Mouse (Mus musculus): ENCODE measurements at regions not wholly inside any gene's neighbourhood (a gene's known extent, or its start where the extent isn't known, plus 50 kb on each side); places are given as distances from the start of the nearest gene placed in this dataset.

DNA sequence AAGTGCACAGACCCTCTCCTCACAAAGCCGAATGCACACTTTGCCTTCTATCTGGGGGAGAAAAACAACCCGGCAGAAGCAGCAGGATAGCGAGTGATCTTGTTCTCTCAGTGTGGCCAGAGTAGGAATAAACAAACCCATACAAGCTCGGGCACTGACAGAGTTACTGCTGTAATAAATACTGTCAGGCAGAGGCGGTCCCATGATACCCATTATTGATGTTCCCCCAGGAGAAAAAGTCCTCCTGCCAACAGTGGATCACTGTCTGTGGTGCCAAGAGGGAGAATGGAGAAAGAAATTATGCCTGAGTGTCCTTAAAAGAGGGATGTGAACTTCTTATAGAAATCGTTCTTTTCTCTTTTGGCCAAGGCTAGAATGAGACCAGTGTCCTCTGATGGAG, 200.2 kb downstream of the Adra2a start:
- no peak for DNase-seq (ENCODE audit: low read depth, low spot score)

DNA sequence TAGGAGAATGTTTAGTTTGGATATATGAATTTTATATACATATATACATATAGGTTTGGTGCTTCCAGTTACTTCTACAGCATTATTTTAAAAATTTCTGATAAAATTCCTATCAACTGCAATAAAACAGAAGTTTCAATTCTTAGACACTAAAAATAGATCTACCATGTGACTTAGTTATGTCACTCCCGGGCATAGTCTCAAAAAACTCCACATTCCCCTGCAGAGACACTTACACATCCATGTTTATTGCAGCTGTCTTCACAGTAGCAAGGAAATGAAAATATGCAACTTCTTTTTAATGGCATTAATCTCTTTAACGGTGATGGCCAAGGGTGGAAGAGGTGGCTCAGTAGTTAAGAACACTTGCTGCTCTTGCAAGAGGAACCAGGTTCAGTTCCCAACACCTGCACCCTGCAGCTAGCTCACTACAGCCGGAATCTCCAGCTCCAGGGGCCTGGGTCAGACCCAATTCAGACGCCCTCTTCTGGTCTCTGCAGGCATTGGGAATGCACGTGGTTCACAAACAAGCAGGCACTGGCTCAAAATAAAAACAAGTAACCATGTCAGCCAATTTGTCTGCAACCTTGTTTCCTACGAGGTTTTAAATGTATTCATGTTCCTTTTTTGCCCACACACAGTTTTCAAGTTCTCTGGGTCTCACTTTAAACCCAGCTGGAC, 204.4 kb downstream of the Adra2a start:
- DNase-seq (ENCODE audit: low read depth, low spot score) = peak; percentile 51

DNA sequence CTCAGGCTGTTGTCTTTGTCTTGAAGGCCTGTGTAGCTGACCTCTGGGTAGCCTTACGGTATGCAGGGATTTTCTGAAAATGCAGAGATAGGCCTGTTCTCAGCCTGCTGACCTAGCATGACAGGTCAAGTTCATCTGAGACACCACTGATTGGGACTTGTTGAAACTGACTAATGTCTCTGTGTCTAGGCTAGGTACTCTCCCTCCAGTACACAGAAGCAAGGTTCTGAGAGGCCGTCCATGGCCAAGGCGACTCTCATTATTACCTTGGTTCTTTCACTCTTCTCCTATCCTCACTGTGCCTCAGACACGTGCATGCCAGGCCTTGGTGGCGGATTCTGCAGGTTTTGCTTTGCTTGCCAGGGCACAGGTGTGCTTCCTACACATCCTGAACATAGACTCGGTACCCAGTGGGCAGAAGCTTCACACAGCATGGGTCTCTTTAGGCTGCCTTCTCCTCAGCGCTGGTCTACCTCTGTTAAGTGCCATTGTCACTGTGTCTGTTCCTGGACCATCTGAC, 208.3 kb downstream of the Adra2a start:
- no peak for DNase-seq (ENCODE audit: low read depth, low spot score)

DNA sequence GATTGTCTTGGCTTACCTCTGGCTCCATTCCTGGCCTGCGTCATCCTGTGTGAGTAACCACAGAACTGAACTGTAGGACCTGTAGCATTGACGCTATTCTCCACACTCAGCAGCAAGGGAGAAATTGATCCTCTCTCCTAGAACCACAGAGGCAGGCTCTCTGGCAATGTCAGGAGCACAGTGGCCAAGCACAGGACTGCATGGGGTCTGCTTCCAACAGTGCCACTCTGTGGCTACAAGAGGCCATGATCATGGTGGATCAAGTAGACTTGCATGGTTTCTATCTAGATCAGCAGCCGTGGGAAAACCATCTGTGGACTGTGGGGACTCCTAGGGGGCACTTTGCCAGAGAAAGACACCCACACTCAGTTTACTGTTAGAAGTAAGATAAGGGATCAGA, 213.9 kb downstream of the Adra2a start:
- no peak for DNase-seq (ENCODE audit: low read depth, low spot score)

DNA sequence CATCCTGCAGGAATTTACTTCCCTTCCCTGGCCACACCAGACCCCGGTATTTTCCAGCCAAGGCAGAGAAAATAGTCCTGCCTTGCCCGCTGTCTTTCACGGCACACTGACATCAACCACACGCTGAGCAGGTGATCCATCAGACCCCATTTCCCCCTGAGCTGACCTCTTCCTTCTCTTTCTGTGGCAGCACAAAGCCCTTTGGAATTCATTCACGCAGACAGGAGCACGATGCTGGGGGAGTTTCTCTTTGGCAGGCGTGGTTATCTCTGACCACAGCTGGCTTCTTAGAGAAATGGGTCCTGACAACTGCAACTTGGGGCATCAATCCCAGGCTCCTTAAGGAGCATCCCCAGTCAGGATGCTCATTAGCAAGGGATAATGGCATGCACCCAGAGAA, 215.2 kb downstream of the Adra2a start:
- DNase-seq (ENCODE audit: low read depth, low spot score) = no peak

- DNase-seq (ENCODE audit: low read depth, low spot score) = no peak
These were observed 233.4 kb downstream of the Adra2a start for GRCm38 (mm10) chr19:54277368-54277767.

- peak; percentile 19 for DNase-seq (ENCODE audit: low read depth, low spot score)
These were observed 241.5 kb downstream of the Adra2a start for GRCm38 (mm10) chr19:54285481-54285880.

DNA sequence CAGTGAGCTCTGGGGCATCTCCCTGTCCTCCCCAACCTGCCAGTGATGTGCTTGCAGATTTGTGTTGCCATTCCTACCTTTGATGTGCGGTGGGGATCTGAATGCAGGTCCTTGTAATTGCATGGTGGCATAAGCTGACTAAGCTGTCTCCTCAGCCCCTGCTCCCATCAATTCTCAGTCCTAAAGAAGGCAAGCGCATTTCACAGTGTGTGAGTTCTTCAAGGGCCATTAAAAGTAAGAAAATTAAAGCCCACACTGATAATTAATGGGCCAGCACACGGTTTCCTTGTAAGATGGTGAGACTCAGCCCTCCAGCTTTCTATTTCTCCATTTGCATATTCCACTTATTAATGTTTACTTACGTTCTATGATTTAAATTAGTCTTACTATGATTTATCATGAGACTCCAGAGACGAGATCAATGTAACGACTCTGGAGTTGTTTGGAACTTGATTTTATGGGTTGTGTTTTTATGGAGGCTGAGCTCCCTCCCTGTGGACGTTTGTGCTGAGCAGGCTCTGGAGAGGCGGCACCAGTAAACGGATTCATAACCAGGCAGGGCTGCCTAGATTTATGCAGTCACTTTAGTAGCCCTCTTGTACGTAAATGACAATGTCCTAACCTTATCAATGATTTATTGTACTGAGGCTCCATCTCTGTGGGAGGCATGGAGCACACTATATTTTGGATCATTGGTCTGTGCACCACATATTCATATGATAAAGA, 253.9 kb downstream of the Adra2a start:
- DNase-seq (ENCODE audit: low read depth, low spot score) = no peak

DNA sequence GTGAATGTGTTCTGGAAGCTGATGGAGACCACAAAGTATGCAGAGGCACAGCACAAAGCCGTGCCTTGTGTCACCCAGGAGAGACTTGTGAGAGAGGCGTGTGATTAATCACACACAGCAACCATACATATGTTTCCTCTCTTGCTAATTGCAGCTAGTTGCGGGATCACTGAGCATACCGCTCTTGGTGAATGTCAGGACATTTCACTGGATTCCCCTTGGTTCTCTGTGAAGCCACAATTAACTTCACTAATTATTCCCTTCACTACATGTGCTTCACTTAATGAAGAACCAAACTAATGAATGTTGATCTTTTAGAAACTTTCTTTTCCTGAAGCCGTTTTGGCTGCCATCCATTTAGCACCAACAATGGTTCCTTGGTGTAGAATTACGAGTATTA, 267.3 kb downstream of the Adra2a start:
- DNase-seq (ENCODE audit: low read depth, low spot score) = peak; percentile 9

DNA sequence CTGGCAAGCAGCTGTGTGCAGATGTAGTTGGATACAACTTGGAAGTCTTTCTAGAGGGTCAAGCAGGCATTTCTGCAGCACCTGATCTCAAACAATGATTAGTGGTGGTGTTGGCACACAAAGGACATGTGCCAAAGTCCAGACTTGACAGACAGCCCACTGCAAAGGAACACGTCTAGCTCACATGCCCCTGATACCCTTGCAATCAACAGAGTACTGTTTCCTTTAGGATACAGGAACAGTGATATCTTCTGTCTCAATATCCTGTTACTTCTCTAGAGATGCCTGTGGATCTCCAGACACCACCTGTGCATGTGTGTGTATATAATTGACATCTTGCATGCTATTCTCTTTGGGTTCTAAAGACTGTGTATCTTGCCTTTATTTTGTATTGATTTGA, 267.8 kb downstream of the Adra2a start:
- no peak for DNase-seq (ENCODE audit: low read depth, low spot score)

DNA sequence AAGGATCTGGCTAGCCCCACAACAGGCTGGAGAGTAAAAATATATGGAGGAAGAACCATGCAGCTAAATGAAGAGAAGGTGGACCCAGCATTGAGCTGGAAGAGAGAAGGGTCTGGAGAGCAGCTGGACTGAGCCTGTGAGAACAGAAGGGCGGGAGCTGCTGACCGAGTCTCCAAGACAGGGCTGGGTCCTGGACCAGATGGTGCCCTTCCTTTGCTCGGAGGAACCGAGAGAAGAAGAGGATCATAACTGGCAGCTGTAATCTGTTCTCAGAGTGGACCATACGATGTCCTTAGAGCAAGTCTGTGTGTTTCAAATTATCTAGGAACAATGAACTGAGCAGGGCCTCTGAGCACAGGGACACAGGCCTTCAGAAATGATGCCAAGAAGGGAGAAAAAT, 279.3 kb downstream of the Adra2a start:
- no peak for DNase-seq (ENCODE audit: low read depth, low spot score)

GRCm38 (mm10) chr19:54324991-54325390, 281.0 kb downstream of the Adra2a start:
- no peak for DNase-seq (ENCODE audit: low read depth, low spot score)

GRCm38 (mm10) chr19:54332140-54332539, 288.2 kb downstream of the Adra2a start:
- no peak for DNase-seq (ENCODE audit: low read depth, low spot score)

GRCm38 (mm10) chr19:54340778-54341291, 296.9 kb downstream of the Adra2a start:
- DNase-seq (ENCODE audit: low read depth, low spot score) = no peak

DNA sequence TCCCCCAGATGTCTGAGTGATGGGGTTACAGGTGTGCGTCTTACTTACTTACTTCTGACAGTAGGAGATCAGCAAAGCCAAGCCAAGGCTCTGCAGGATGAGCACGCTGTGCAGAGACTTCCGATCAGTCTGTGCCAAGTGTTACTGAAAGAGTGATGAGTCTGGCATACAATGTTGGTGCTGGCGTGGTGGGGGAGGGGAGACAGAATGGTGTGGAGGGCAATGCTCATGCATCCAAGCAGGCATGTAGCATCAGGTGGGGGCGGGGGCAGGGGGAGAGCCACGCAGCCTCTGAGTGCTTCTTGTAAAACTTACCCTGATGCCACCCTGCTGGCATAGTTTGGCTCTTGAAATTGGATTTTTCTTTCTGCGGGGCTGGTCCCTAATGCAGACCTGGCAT, 315.8 kb downstream of the Adra2a start:
- no peak for DNase-seq (ENCODE audit: low read depth, low spot score)

- DNase-seq (ENCODE audit: low read depth, low spot score) = no peak
These were observed 316.7 kb downstream of the Adra2a start for GRCm38 (mm10) chr19:54360660-54361059.

GRCm38 (mm10) chr19:54385101-54385500, 341.1 kb downstream of the Adra2a start:
- peak; percentile 30 for DNase-seq (ENCODE audit: low read depth, low spot score)

DNA sequence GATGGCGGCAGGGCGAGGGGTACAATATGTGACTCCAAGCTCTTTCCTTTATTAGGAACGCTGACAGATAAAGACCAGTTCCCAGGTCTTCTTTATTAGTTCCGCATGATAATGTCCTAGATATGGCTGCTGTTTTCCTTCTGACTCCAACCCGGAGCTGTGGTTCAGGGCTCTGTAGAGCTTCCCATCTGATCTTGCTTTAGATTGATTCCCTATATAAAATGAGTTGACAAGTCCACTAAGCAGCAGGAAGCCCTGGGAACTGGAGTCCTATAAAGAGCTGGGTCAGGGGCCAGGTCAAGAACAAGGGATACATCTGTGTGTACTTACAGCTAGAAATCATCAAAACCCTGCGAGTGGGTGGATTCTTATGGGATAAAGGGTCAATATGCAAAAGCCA, 347.5 kb downstream of the Adra2a start:
- DNase-seq (ENCODE audit: low read depth, low spot score) = no peak

- no peak for DNase-seq (ENCODE audit: low read depth, low spot score)
These were observed 355.7 kb downstream of the Adra2a start for GRCm38 (mm10) chr19:54399651-54400050.

GRCm38 (mm10) chr19:54407904-54408303, 364.0 kb downstream of the Adra2a start:
- no peak for DNase-seq (ENCODE audit: low read depth, low spot score)

- DNase-seq (ENCODE audit: low read depth, low spot score) = peak; percentile 43
These were observed 385.1 kb downstream of the Adra2a start for GRCm38 (mm10) chr19:54429062-54429461.

DNA sequence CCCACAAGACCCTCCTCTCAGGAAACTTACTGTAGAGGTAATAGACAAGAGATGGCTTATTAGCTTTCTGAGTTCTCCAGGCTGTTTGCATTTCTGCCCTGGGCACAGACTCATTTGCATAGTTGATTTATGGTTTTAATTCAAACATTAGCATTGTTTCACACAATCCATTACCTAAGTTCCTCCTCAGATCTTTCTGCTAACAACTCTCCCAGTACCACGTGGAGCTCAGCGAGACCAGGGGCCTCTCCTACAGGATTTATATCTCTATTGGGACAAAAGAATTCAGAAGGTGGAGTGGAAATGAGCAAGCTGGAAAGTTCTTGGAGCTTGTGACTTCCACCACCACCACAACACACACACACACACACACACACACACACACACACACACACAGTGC, 396.8 kb downstream of the Adra2a start:
- no peak for DNase-seq (ENCODE audit: low read depth, low spot score)
